Mouse (Mus musculus) olfactory bulb, adult 2 months (tissue): ENCODE data around the gene Ankra2. TPM values are rescaled to one million over a fixed set of nuclear protein-coding genes. Genes with fewer than 3 reads are reported as not detected.

Experiments used
- H3K27ac ChIP-seq: fragments of 200-500 bp; 2 replicates; pipeline ENCODE4 v1.5.1; 2012; ENCODE audit warnings: low read depth, low read length; ENCODE audit not compliant: insufficient read depth
- H3K4me1 ChIP-seq: fragments of 200-500 bp; 2 replicates; pipeline ENCODE4 v1.6.1; 2012; ENCODE audit warnings: low read length; ENCODE audit not compliant: control insufficient read depth, insufficient read depth
- H3K4me3 ChIP-seq: fragments of 200-500 bp; 2 replicates; pipeline ENCODE4 v1.5.1; 2012; ENCODE audit warnings: mild to moderate bottlenecking, low read depth, low read length, moderate library complexity; ENCODE audit not compliant: insufficient read depth
- CTCF ChIP-seq: fragments of 200-500 bp; IDR thresholded peaks from 2 replicates; pipeline ENCODE4 v1.5.1; 2012; ENCODE audit warnings: low read depth, mild to moderate bottlenecking, low read length, moderate library complexity; ENCODE audit not compliant: insufficient read depth
- POLR2A ChIP-seq: fragments of 200-500 bp; IDR thresholded peaks from 2 replicates; pipeline ENCODE4 v1.6.1; 2012; ENCODE audit warnings: mild to moderate bottlenecking, low read depth, low read length, moderate library complexity; ENCODE audit not compliant: insufficient read depth
- WGBS: fragments of 180-500 bp; shearing (Covaris S2); methylation state at CpG from one replicate; pipeline ENCODE4 v1.1.7; 2018; 5-methylcytosine and 5-hydroxymethylcytosine counted together
- polyA plus RNA-seq: library from polyadenylated mRNA; stranded (reverse); fragments of >200 nt; gene quantifications from 2 replicates; pipeline ENCODE4 v1.2.4, GENCODE M21; 2012; ENCODE audit warnings: low replicate concordance; ENCODE audit not compliant: missing spikeins, insufficient read depth, insufficient read length

The Ankra2 gene
- polyA plus RNA-seq, result not detected in 2 replicates

DNA sequence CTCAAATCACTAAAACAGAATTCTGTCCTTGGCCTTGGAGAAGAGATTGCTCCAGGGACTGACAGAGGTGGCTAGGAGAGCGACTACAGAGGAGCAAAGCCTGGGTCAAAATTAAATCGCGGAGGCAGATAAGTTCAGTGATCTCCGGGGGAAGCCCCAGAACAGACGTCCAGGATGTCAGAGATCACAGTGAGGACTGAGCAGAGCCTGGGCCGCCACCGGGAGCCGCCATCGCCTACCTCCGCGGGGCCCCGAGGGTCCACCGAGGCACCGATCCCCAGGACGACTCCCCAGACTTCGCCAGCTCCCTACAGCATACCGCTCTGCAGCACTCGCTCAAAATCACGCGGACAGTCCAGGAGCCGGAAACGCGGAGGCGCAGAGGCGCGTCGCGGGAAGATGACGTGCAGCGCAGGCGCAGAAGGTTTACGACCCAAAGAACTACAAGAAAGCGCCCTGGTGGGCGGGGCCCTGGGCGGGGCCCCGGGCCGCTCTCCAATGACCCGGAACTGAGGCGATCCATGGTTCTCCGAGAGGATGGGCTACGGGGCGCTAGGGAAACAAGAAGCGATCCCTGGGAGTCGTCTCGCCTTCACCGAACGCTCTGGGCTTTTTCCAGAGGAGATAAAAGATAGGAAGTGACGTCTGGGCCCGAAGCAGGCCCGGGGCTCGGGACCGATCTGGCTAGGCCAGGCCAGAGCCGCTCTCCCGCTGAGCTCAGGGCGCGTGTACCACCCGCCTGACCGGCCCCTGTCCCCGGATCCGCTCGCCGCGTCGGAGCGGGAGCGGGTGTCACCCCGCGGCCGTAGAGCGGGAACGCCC is at the start of gene Ankra2, which contains the start of gene Utp15:
Gene Ankra2, plus strand, starts transcription at position 439 of the 822 bp plus-strand sequence.
Gene Utp15, minus strand, starts transcription at position 406 of the 822 bp plus-strand sequence.
- WGBS, result under 1% methylated on average over 71 of the region's 71 CpGs
- H3K4me1 ChIP-seq, result peaks cover 2% of the 10 kb centered on the region; the same call in 1 of the 2 replicates
- TF ChIP-seq POLR2A (peak; percentile 80; the same call in 1 of the 2 replicates), CTCF (0 out of 2 replicates have a peak, but pooled peaks have one; percentile 10)
- peak within 1 kb of the TSS; percentile 85 for H3K27ac ChIP-seq
- H3K4me3 ChIP-seq, result peak within 1 kb of the TSS; percentile 99

DNA sequence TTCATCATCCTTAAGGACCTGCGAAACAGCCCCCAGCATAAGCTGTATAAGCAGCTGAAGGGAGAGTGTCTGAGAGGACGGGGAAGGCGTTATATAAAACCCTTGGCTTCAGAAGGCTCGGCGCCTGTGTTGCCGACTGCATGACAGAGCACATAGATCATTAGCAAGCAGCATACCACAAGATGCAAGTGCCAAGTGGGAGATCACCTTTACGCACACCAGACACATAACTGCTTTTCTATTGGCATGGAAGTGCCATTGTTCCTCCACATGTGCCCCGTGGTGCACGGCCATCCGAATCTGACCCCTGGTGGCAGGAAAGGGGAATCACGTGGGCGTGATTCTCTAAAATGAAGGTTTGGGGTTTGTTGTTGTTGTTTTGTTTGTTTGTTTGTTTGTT is 40.0 kb upstream of the Ankra2 start:
- 29% methylated on average over 12 of the region's 12 CpGs for WGBS
- Histone ChIP-seq H3K4me1 (no peaks in the 10 kb centered on the region), H3K4me3 (no peak overlapping the region), H3K27ac (no peak overlapping the region)
- TF ChIP-seq CTCF (peak; percentile 68; the same call in 1 of the 2 replicates), POLR2A (no peak)

DNA sequence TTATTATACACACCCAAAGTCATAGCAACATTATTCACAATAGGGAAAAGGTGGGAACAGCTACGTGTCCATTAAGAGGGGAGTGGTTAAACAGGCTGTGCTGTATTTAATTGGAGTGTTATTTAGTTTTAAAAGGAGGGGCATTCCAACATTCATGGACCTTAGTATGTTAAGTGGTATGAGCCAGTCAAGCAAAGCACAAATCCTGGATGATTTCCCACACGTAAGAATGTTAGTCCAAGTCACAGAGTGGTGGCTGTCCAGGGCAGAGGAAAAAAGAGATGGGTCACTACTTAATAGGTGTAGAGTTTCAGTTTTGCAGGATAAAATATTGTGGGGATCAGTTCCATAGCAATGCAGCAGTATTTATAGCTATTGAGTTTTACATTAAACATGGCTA is 36.6 kb upstream of the Ankra2 start:
- no peak overlapping the region for H3K27ac ChIP-seq
- no peaks in the 10 kb centered on the region for H3K4me1 ChIP-seq
- WGBS, result 71% methylated on average over 2 of the region's 2 CpGs
- H3K4me3 ChIP-seq, result no peak overlapping the region
- TF ChIP-seq POLR2A, result no peak
- no peak for TF ChIP-seq CTCF

DNA sequence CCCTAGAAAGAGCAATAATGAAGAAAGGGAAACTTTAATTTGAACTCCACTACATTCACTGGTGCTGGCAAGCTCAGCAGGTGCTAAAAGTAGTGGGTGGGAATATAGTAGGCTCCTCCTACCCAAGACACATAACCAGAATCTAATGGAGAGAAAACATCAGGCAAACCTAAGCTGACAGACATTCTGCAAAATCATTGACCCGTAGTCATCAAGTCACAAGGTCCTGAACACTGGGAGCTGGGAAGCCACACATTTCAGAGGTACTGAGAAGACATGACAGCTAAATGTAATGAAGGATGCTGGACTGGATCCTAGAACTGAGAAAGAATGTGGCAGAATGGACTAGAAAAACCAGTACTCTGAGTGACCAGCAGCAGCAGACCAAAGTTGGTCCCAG is 32.4 kb upstream of the Ankra2 start:
- WGBS, result 91% methylated on average over 1 of the region's 1 CpGs
- Histone ChIP-seq H3K4me1 (no peaks in the 10 kb centered on the region), H3K4me3 (no peak overlapping the region), H3K27ac (no peak overlapping the region)
- TF ChIP-seq CTCF, result no peak
- TF ChIP-seq POLR2A, result no peak

DNA sequence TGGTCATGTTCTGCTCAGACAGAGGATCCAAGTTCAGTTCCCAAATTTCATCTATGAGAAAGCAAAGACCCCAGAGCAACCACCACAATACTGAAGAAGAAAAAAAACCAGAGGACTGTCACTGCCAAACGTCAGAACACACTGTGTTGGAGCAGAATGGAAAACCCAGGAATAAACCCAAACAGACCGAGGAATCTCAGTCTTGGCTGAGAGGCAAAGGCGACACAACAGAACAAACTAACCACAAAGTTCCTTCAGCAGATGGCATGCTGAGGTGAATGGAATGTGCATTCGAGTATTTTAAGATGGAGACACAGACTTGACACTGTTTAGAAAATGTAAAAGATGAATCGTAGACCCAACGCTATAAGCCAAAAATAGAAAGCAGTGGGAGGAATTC is 27.4 kb upstream of the Ankra2 start:
- no peak overlapping the region for H3K27ac ChIP-seq
- H3K4me1 ChIP-seq, result no peaks in the 10 kb centered on the region
- WGBS, result 51% methylated on average over 6 of the region's 6 CpGs
- TF ChIP-seq POLR2A (no peak), CTCF (no peak)
- no peak overlapping the region for H3K4me3 ChIP-seq

DNA sequence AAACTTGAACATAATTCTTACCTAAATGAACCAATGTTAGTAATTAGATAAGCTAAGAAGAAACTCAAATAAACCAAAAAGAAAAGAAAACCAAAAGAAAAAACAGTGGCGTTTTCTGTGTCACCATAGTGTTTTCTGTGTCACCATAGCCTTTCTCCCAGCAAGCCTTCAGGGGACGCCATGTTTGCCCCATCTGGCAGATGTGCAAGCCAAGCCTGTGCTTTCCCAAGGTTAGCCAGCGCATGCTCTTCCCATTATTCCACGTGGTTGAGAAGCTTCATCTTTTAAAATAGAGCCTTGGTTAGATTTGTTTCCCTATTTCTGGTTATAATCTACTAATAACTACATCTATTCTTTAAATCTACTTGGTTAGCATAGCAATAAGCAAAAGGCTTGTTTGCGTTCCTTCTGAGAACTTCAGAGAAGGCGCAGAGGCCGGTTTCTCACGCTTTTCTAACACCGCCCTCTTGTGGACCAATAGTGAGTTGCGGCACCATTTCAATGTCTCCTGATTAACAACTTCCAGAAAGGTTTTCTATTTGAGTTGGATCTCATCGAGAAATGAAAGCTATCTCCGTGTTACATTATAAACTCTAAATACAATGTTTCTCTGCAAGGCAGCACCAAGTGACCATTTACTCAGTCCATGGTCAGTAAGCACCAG is 22.8 kb upstream of the Ankra2 start:
- no peak overlapping the region for H3K27ac ChIP-seq
- TF ChIP-seq POLR2A (no peak), CTCF (peak; percentile 57; the same call in 1 of the 2 replicates)
- WGBS, result 17% methylated on average over 12 of the region's 12 CpGs
- H3K4me3 ChIP-seq, result no peak overlapping the region
- no peaks in the 10 kb centered on the region for H3K4me1 ChIP-seq

DNA sequence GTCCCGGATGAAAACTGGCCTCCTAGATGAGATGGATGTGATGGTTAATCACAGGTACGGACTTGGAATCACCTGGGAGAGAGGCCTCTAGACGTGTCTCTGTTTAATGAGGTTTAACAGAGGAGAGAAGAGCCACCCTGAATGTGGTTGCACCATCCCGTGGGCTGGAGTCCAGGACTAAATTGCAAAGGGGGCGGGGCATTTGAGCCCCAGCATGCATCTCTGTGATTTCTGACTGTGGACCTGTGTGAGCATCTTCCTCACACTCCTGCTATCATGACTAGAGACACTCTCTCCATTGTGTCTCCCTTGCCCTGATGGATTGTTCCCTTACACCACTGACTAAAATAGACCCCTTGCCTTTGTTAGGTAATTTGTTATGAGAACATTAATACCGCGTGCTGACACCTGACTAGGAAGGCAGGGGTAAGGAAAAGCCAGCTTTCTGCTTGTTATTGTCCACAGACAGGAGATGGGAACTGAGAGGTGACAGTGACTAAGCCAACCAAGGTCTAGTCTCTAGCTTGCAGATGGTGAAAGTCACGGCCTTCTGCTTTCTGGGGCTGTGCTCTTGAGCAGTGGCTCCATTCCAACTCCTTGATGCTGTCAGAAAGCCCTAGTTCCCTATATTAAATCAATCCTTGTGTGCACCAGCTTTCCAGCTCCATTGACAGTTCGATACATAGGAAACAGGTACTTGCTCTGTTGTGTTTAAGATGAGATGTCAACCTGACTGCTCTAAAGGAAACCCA is 21.2 kb upstream of the Ankra2 start:
- Histone ChIP-seq H3K4me3 (no peak overlapping the region), H3K4me1 (no peaks in the 10 kb centered on the region), H3K27ac (no peak overlapping the region)
- TF ChIP-seq CTCF (no peak), POLR2A (no peak)
- 69% methylated on average over 9 of the region's 9 CpGs for WGBS

GRCm38 (mm10) chr13:98244571-98245350 is 18.1 kb upstream of the Ankra2 start:
- Histone ChIP-seq H3K27ac (no peak overlapping the region), H3K4me3 (no peak overlapping the region), H3K4me1 (no peaks in the 10 kb centered on the region)
- TF ChIP-seq CTCF (no peak), POLR2A (no peak)
- WGBS, result 64% methylated on average over 4 of the region's 5 CpGs
